Mouse (Mus musculus) hindbrain, embryonic 13.5 days (tissue): ENCODE data around the gene Kctd7. TPM values are rescaled to one million over a fixed set of nuclear protein-coding genes. Genes with fewer than 3 reads are reported as not detected.

Source experiments
- ATAC-seq: fragments of 200-750 bp; cut with Nextera tagmentation; 2 replicates; pipeline ENCODE4 v1.8.0; 2017; ENCODE audit warnings: moderate TSS enrichment; ENCODE audit not compliant: low FRiP score
- H3K27ac ChIP-seq: fragments of 300-500 bp; sonication (generic); 2 replicates; pipeline ENCODE4 v1.5.1; 2015; ENCODE audit warnings: inconsistent platforms, mild to moderate bottlenecking, moderate library complexity
- H3K27me3 ChIP-seq: fragments of 300-500 bp; sonication (generic); 2 replicates; pipeline ENCODE4 v1.6.1; 2015; ENCODE audit warnings: mild to moderate bottlenecking, inconsistent platforms
- H3K36me3 ChIP-seq: fragments of 300-500 bp; sonication (generic); 2 replicates; pipeline ENCODE4 v1.6.1; 2015; ENCODE audit warnings: mild to moderate bottlenecking, inconsistent platforms
- H3K4me1 ChIP-seq: fragments of 300-500 bp; sonication (generic); replicated peaks from 2 replicates; pipeline ENCODE4 v1.6.1; 2015; ENCODE audit warnings: inconsistent platforms
- H3K4me2 ChIP-seq: fragments of 300-500 bp; sonication (generic); 2 replicates; pipeline ENCODE4 v1.6.1; 2015; ENCODE audit warnings: inconsistent platforms, mild to moderate bottlenecking, moderate library complexity
- H3K4me3 ChIP-seq: fragments of 300-500 bp; sonication (generic); 2 replicates; pipeline ENCODE4 v1.5.1; 2015; ENCODE audit warnings: mild to moderate bottlenecking, inconsistent platforms
- H3K9ac ChIP-seq: fragments of 300-500 bp; sonication (generic); 2 replicates; pipeline ENCODE4 v1.6.1; 2015; ENCODE audit warnings: mild to moderate bottlenecking, inconsistent platforms
- H3K9me3 ChIP-seq: fragments of 300-500 bp; sonication (generic); 2 replicates; pipeline ENCODE4 v1.6.1; 2016; ENCODE audit warnings: inconsistent platforms
- WGBS: fragments of 180-500 bp; shearing (Covaris S2); methylation state at CpG from one replicate; pipeline ENCODE4 v1.1.7; 2015; 5-methylcytosine and 5-hydroxymethylcytosine counted together
- polyA plus RNA-seq: library from polyadenylated mRNA; unstranded; fragments of >200 nt; fragmentation: Nextera tagmentation; extraction: Ambion mirVana; gene quantifications from 2 replicates; pipeline ENCODE4 v1.2.1, GENCODE M21; 2015

The Kctd7 gene
- polyA plus RNA-seq, 1 experiment from 2014 or later = 13.2 TPM

- Histone ChIP-seq H3K4me2 (no peak overlapping the region), H3K27ac (no peak overlapping the region), H3K36me3 (peaks cover 11% of the 10 kb centered on the region), H3K4me3 (no peak overlapping the region), H3K27me3 (no peaks in the 10 kb centered on the region), H3K9ac (no peak overlapping the region), H3K9me3 (no peaks in the 10 kb centered on the region), H3K4me1 (peaks cover 4% of the 10 kb centered on the region; the same call in 1 of the 2 replicates)
- ATAC-seq = no peak
- 85% methylated on average over 12 of the region's 12 CpGs for WGBS
These were observed 24.5 kb upstream of the Kctd7 start for GRCm38 (mm10) chr5:130120070-130120736.

- H3K4me3 ChIP-seq = no peak overlapping the region
- 56% methylated on average over 6 of the region's 6 CpGs for WGBS
- no peak for ATAC-seq
These were observed 23.8 kb upstream of the Kctd7 start for GRCm38 (mm10) chr5:130120904-130121303.

GRCm38 (mm10) chr5:130122355-130122754 is 22.3 kb upstream of the Kctd7 start:
- Histone ChIP-seq H3K4me2 (no peak overlapping the region), H3K9ac (no peak overlapping the region), H3K36me3 (no peaks in the 10 kb centered on the region), H3K9me3 (no peaks in the 10 kb centered on the region), H3K4me3 (no peak overlapping the region), H3K27ac (no peak overlapping the region), H3K4me1 (peaks cover 4% of the 10 kb centered on the region; the same call in 1 of the 2 replicates), H3K27me3 (no peaks in the 10 kb centered on the region)
- 93% methylated on average over 2 of the region's 2 CpGs for WGBS
- no peak for ATAC-seq

More at GRCm38 (mm10) chr5:130120904-130121303, 23.8 kb upstream of the Kctd7 start:
- H3K9me3 ChIP-seq = no peaks in the 10 kb centered on the region
- H3K27ac ChIP-seq = no peak overlapping the region
- H3K9ac ChIP-seq = no peak overlapping the region
- peaks cover 4% of the 10 kb centered on the region; the same call in 1 of the 2 replicates for H3K4me1 ChIP-seq
- no peak overlapping the region for H3K4me2 ChIP-seq
- peaks cover 10% of the 10 kb centered on the region for H3K36me3 ChIP-seq
- no peaks in the 10 kb centered on the region for H3K27me3 ChIP-seq

GRCm38 (mm10) chr5:130124271-130124670 is 20.4 kb upstream of the Kctd7 start:
- H3K27ac ChIP-seq = peak overlapping the region; percentile 36
- WGBS = 58% methylated on average over 5 of the region's 5 CpGs
- ATAC-seq = no peak

GRCm38 (mm10) chr5:130128686-130129523 is 15.8 kb upstream of the Kctd7 start:
- 71% methylated on average over 11 of the region's 11 CpGs for WGBS
- no peak overlapping the region for H3K4me3 ChIP-seq
- no peaks in the 10 kb centered on the region for H3K27me3 ChIP-seq
- H3K4me1 ChIP-seq = 0 out of 2 replicates have a peak, but pooled peaks cover 4% of the 10 kb centered on the region
- H3K27ac ChIP-seq = no peak overlapping the region
- no peak overlapping the region for H3K4me2 ChIP-seq
- no peak overlapping the region for H3K9ac ChIP-seq
- ATAC-seq = no peak
- H3K9me3 ChIP-seq = no peaks in the 10 kb centered on the region
- 0 out of 2 replicates have a peak, but pooled peaks cover 10% of the 10 kb centered on the region for H3K36me3 ChIP-seq

More at GRCm38 (mm10) chr5:130124271-130124670, 20.4 kb upstream of the Kctd7 start:
- peaks cover 8% of the 10 kb centered on the region; the same call in 1 of the 2 replicates for H3K4me1 ChIP-seq
- no peak overlapping the region for H3K4me2 ChIP-seq
- no peaks in the 10 kb centered on the region for H3K27me3 ChIP-seq
- no peak overlapping the region for H3K4me3 ChIP-seq
- no peaks in the 10 kb centered on the region for H3K36me3 ChIP-seq
- no peak overlapping the region for H3K9ac ChIP-seq
- no peaks in the 10 kb centered on the region for H3K9me3 ChIP-seq

GRCm38 (mm10) chr5:130129524-130129793 is 15.2 kb upstream of the Kctd7 start:
- Histone ChIP-seq H3K9me3 (no peaks in the 10 kb centered on the region), H3K4me1 (0 out of 2 replicates have a peak, but pooled peaks cover 4% of the 10 kb centered on the region)
- 84% methylated on average over 5 of the region's 5 CpGs for WGBS

GRCm38 (mm10) chr5:130136597-130136996 is 8.1 kb upstream of the Kctd7 start:
- H3K4me3 ChIP-seq = no peak overlapping the region
- no peak overlapping the region; the same call in 1 of the 2 replicates for H3K9ac ChIP-seq
- no peak overlapping the region for H3K27ac ChIP-seq
- WGBS = 96% methylated on average over 13 of the region's 13 CpGs
- no peak for ATAC-seq
- H3K36me3 ChIP-seq = peaks cover 12% of the 10 kb centered on the region
- no peak overlapping the region for H3K4me2 ChIP-seq
- H3K9me3 ChIP-seq = no peaks in the 10 kb centered on the region
- no peaks in the 10 kb centered on the region for H3K4me1 ChIP-seq
- no peaks in the 10 kb centered on the region for H3K27me3 ChIP-seq

More at GRCm38 (mm10) chr5:130129524-130129793, 15.2 kb upstream of the Kctd7 start:
- Histone ChIP-seq H3K4me2 (no peak overlapping the region), H3K36me3 (0 out of 2 replicates have a peak, but pooled peaks cover 10% of the 10 kb centered on the region), H3K4me3 (no peak overlapping the region), H3K27me3 (no peaks in the 10 kb centered on the region), H3K27ac (no peak overlapping the region), H3K9ac (no peak overlapping the region)
- no peak for ATAC-seq

- Histone ChIP-seq H3K9me3 (no peaks in the 10 kb centered on the region), H3K36me3 (peaks cover 12% of the 10 kb centered on the region), H3K27me3 (no peaks in the 10 kb centered on the region), H3K4me2 (no peak overlapping the region), H3K9ac (no peak overlapping the region), H3K27ac (no peak overlapping the region), H3K4me3 (no peak overlapping the region), H3K4me1 (peaks cover 7% of the 10 kb centered on the region; the same call in 1 of the 2 replicates)
- no peak for ATAC-seq
- 27% methylated on average over 8 of the region's 8 CpGs for WGBS
These were observed 5.3 kb upstream of the Kctd7 start for GRCm38 (mm10) chr5:130139393-130139792.

- 83% methylated on average over 5 of the region's 5 CpGs for WGBS
- H3K4me1 ChIP-seq = peaks cover 19% of the 10 kb centered on the region
- no peak overlapping the region for H3K4me2 ChIP-seq
- no peak for ATAC-seq
- H3K27me3 ChIP-seq = no peaks in the 10 kb centered on the region
- peaks cover 2% of the 10 kb centered on the region for H3K36me3 ChIP-seq
- H3K9me3 ChIP-seq = no peaks in the 10 kb centered on the region
- no peak overlapping the region for H3K9ac ChIP-seq
- H3K27ac ChIP-seq = no peak overlapping the region
- H3K4me3 ChIP-seq = no peak overlapping the region
These were observed 3.5 kb upstream of the Kctd7 start for GRCm38 (mm10) chr5:130141138-130141537.

- no peaks in the 10 kb centered on the region for H3K27me3 ChIP-seq
- H3K9ac ChIP-seq = no peak overlapping the region
- no peaks in the 10 kb centered on the region for H3K9me3 ChIP-seq
- no peak for ATAC-seq
- no peaks in the 10 kb centered on the region for H3K36me3 ChIP-seq
- H3K4me3 ChIP-seq = no peak overlapping the region
- WGBS = 74% methylated on average over 4 of the region's 4 CpGs
- H3K4me1 ChIP-seq = peaks cover 24% of the 10 kb centered on the region
- no peak overlapping the region for H3K4me2 ChIP-seq
- no peak overlapping the region for H3K27ac ChIP-seq
These were observed 2.6 kb upstream of the Kctd7 start for GRCm38 (mm10) chr5:130142041-130142440.

- Histone ChIP-seq H3K27me3 (no peaks in the 10 kb centered on the region), H3K4me3 (no peak overlapping the region), H3K9ac (no peak overlapping the region), H3K36me3 (peaks cover 4% of the 10 kb centered on the region), H3K9me3 (no peaks in the 10 kb centered on the region), H3K4me1 (peaks cover 31% of the 10 kb centered on the region), H3K27ac (no peak overlapping the region), H3K4me2 (no peak overlapping the region)
- ATAC-seq = no peak
- WGBS = 96% methylated on average over 7 of the region's 7 CpGs
These were observed 1.6 kb upstream of the Kctd7 start for GRCm38 (mm10) chr5:130143101-130143500.

- 3% methylated on average over 20 of the region's 20 CpGs for WGBS
- Histone ChIP-seq H3K9ac (peak overlapping the region; percentile 65), H3K4me3 (peak overlapping the region; percentile 67)
These were observed 706 bp upstream of the Kctd7 start for GRCm38 (mm10) chr5:130143977-130144333.

More at GRCm38 (mm10) chr5:130143977-130144333, 706 bp upstream of the Kctd7 start:
- H3K9me3 ChIP-seq = no peaks in the 10 kb centered on the region
- H3K4me2 ChIP-seq = peak overlapping the region; percentile 79
- H3K4me1 ChIP-seq = peaks cover 31% of the 10 kb centered on the region
- peak; percentile 55 for ATAC-seq
- peak overlapping the region; percentile 90 for H3K27ac ChIP-seq
- no peaks in the 10 kb centered on the region for H3K27me3 ChIP-seq
- H3K36me3 ChIP-seq = peaks cover 12% of the 10 kb centered on the region
